ENCODE assay signal across 7 mouse cellular contexts in genomic region chr9:96719408-96720158, GRCm38 (mm10). TPM values are rescaled to one million over a fixed set of nuclear protein-coding genes. Genes with fewer than 3 reads are reported as not detected.
DNase-seq lines count a peak whose midpoint lies in the region; ATAC-seq lines count a peak whose summit lies in the region.

No protein-coding gene starts in this region.

- peak overlapping the region; percentile 90 for H3K27ac ChIP-seq in forebrain, embryonic 13.5 days
- H3K27ac ChIP-seq in limb, embryonic 10.5 days: peak overlapping the region; percentile 99
- H3K27ac ChIP-seq in midbrain, embryonic 10.5 days (replicated peaks): peak overlapping the region; percentile 97

- H3K27me3 ChIP-seq in forebrain, embryonic 13.5 days: no peaks in the 10 kb centered on the region
- H3K27me3 ChIP-seq in limb, embryonic 10.5 days (ENCODE audit: low read depth, poor library complexity, severe bottlenecking): no peaks in the 10 kb centered on the region
- H3K27me3 ChIP-seq in midbrain, embryonic 10.5 days (ENCODE audit: low read depth, poor library complexity, severe bottlenecking): peaks cover 37% of the 10 kb centered on the region

- peaks cover 36% of the 10 kb centered on the region for H3K4me1 ChIP-seq in forebrain, embryonic 13.5 days
- peaks cover 42% of the 10 kb centered on the region for H3K4me1 ChIP-seq in limb, embryonic 10.5 days
- H3K4me1 ChIP-seq in midbrain, embryonic 10.5 days: peaks cover 25% of the 10 kb centered on the region

- ATAC-seq in cerebellum, adult (ENCODE audit: insufficient number of reproducible peaks, low FRiP score, low TSS enrichment): peak; percentile 71
- ATAC-seq in forebrain, embryonic 13.5 days: peak; percentile 84

- peak; percentile 77 for DNase-seq in NIH3T3 (ENCODE audit: low read depth)
- peak; percentile 76 for DNase-seq in heart, postnatal 4 days
- peak; percentile 81 for DNase-seq in limb, embryonic 10.5 days (ENCODE audit: low spot score)
- DNase-seq in midbrain, embryonic 10.5 days (ENCODE audit: low spot score): peak; percentile 76
- DNase-seq in spleen, adult 18-20 months: peak; percentile 70 to 76

- peak overlapping the region; percentile 75 for H3K4me3 ChIP-seq in forebrain, embryonic 13.5 days
- H3K4me3 ChIP-seq in limb, embryonic 10.5 days: peak overlapping the region; percentile 84
- peak overlapping the region; percentile 88 for H3K4me3 ChIP-seq in midbrain, embryonic 10.5 days

- H3K4me2 ChIP-seq in forebrain, embryonic 13.5 days: peak overlapping the region; percentile 80

- peak overlapping the region; percentile 96 for H3K9ac ChIP-seq in forebrain, embryonic 13.5 days

- no peaks in the 10 kb centered on the region for H3K9me3 ChIP-seq in forebrain, embryonic 13.5 days (replicated peaks)
- H3K9me3 ChIP-seq in limb, embryonic 10.5 days (replicated peaks): no peaks in the 10 kb centered on the region
- H3K9me3 ChIP-seq in midbrain, embryonic 10.5 days (replicated peaks): no peaks in the 10 kb centered on the region

- H3K36me3 ChIP-seq in forebrain, embryonic 13.5 days (ENCODE audit: poor library complexity, severe bottlenecking): no peaks in the 10 kb centered on the region
- 0 out of 2 replicates have a peak, but pooled peaks cover 2% of the 10 kb centered on the region for H3K36me3 ChIP-seq in limb, embryonic 10.5 days
- no peaks in the 10 kb centered on the region for H3K36me3 ChIP-seq in midbrain, embryonic 10.5 days

- WGBS in forebrain, embryonic 13.5 days: under 1% methylated on average over 52 of the region's 85 CpGs
- WGBS in limb, embryonic 10.5 days: under 1% methylated on average over 85 of the region's 85 CpGs
- WGBS in midbrain, embryonic 10.5 days: under 1% methylated on average over 85 of the region's 85 CpGs

RNA-seq across cellular contexts. Expression of gene Zbtb38, which starts 33.0 kb away (rescaled TPM):
- 30.5 and 30.8 TPM in 2 replicates for polyA plus RNA-seq in forebrain, embryonic 13.5 days (2015; fragmentation: Nextera tagmentation; extraction: Ambion mirVana)
- total RNA-seq in heart, postnatal 4 days (2021): 10 to 100 TPM; 34.6 to 35.2 TPM
- polyA plus RNA-seq in limb, embryonic 10.5 days (2016; fragmentation: Nextera tagmentation; extraction: Ambion mirVana): 6.4 and 8.1 TPM in 2 replicates
- 8.1 and 10.6 TPM in 2 replicates for polyA plus RNA-seq in midbrain, embryonic 10.5 days (2016; fragmentation: Nextera tagmentation; extraction: Ambion mirVana)

Comparison
In these comparisons a context has a peak if more than half of its experiments do, and no peak if none do; other contexts are left out.
1. Peak in every context shown above with its lines: DNase-seq, ATAC-seq, H3K4me3 ChIP-seq and H3K27ac ChIP-seq.